In genomic region chr1:42697321-42697755, GRCm38 (mm10) we compare ENCODE assay signal across 9 mouse cellular contexts. TPM values are rescaled to one million over a fixed set of nuclear protein-coding genes. Genes with fewer than 3 reads are reported as not detected.
DNase-seq lines count a peak whose midpoint lies in the region; ATAC-seq and TF ChIP-seq lines count a peak whose summit lies in the region.
"Had no signal": no experiment of that assay in that cellular context is flagged by ENCODE, and none has a peak within 500 bp of the region (broad histone marks: within the 10 kb centered on the region; RNA-seq: fewer than 3 reads in every experiment).

No protein-coding gene starts in this region.

- no peak for TF ChIP-seq POLR2A in brain, embryonic 14.5 days (IDR thresholded peaks at IDR 0.05; ENCODE audit: borderline replicate concordance, extremely low read depth, insufficient read depth, insufficient read length, poor library complexity, severe bottlenecking)

- intact Hi-C loops in heart, postnatal 14 days (cut with DNase I): loop anchor here (10.0 kb wide), 2 partner anchors 443 to 1543 kb away; no protein-coding TSS in a partner anchor

- H3K36me3 ChIP-seq in heart, embryonic 13.5 days: no peaks in the 10 kb centered on the region
- peaks cover 8% of the 10 kb centered on the region for H3K36me3 ChIP-seq in hindbrain, embryonic 11.5 days (ENCODE audit: control insufficient read depth, insufficient read depth, low read length)
- H3K36me3 ChIP-seq in midbrain, embryonic 11.5 days (ENCODE audit: control insufficient read depth, insufficient read depth, low read length): peaks cover 18% of the 10 kb centered on the region

- TF ChIP-seq CTCF in brain, embryonic 14.5 days (IDR thresholded peaks at IDR 0.05; ENCODE audit: borderline replicate concordance, extremely low read depth, insufficient read depth, insufficient read length): no peak

- H3K4me3 ChIP-seq in heart, embryonic 13.5 days: peak overlapping the region; percentile 58
- H3K4me3 ChIP-seq in hindbrain, embryonic 11.5 days (ENCODE audit: low read depth, low read length): peak overlapping the region; percentile 99
- H3K4me3 ChIP-seq in midbrain, embryonic 11.5 days (ENCODE audit: low read depth, low read length): peak overlapping the region; percentile 100

- H3K9me3 ChIP-seq in heart, embryonic 13.5 days: no peaks in the 10 kb centered on the region
- no peaks in the 10 kb centered on the region for H3K9me3 ChIP-seq in hindbrain, embryonic 11.5 days (ENCODE audit: control insufficient read depth, low read length)
- H3K9me3 ChIP-seq in midbrain, embryonic 11.5 days (ENCODE audit: control insufficient read depth, low read length): no peaks in the 10 kb centered on the region

- no peak for DNase-seq in heart, postnatal 14 days
- peak; percentile 66 for DNase-seq in brain, embryonic 14.5 days (ENCODE audit: low read depth)
- peak; percentile 69 for DNase-seq in hindbrain, embryonic 11.5 days (ENCODE audit: low spot score)
- DNase-seq in midbrain, embryonic 11.5 days (ENCODE audit: low spot score, missing footprints): peak; percentile 94
- DNase-seq in thymus, postnatal 25 days: no peak
- DNase-seq in left cerebral cortex, adult 18-20 months (ENCODE audit: low spot score in 2 of 2): no peak
- no peak for DNase-seq in adrenal gland, postnatal 10 days

- ATAC-seq in heart, embryonic 13.5 days (ENCODE audit: extremely low read depth, insufficient number of reproducible peaks, low FRiP score, low TSS enrichment): no peak
- no peak for ATAC-seq in hindbrain, embryonic 11.5 days (ENCODE audit: low FRiP score)
- ATAC-seq in midbrain, embryonic 11.5 days (ENCODE audit: low FRiP score): no peak

- H3K9ac ChIP-seq in heart, embryonic 13.5 days: peak overlapping the region; percentile 71; the same call in 1 of the 2 replicates
- H3K9ac ChIP-seq in hindbrain, embryonic 11.5 days (ENCODE audit: low read depth, low read length): peak overlapping the region; percentile 99
- peak overlapping the region; percentile 100 for H3K9ac ChIP-seq in midbrain, embryonic 11.5 days (ENCODE audit: low read length)

- peak overlapping the region; percentile 91 for H3K4me2 ChIP-seq in heart, embryonic 13.5 days
- peak overlapping the region; percentile 70 for H3K4me2 ChIP-seq in hindbrain, embryonic 11.5 days (replicated peaks; ENCODE audit: low read depth, low read length)
- peak overlapping the region; percentile 65 for H3K4me2 ChIP-seq in midbrain, embryonic 11.5 days

- under 1% methylated on average over 47 of the region's 58 CpGs for WGBS in heart, embryonic 13.5 days
- 2% methylated on average over 31 of the region's 58 CpGs for WGBS in hindbrain, embryonic 11.5 days
- 1% methylated on average over 39 of the region's 58 CpGs for WGBS in midbrain, embryonic 11.5 days

- H3K27me3 ChIP-seq in heart, embryonic 13.5 days (replicated peaks): peaks cover 94% of the 10 kb centered on the region
- H3K27me3 ChIP-seq in hindbrain, embryonic 11.5 days (ENCODE audit: control insufficient read depth, insufficient read depth, low read length): no peaks in the 10 kb centered on the region; the same call in 1 of the 2 replicates
- H3K27me3 ChIP-seq in midbrain, embryonic 11.5 days (ENCODE audit: control insufficient read depth, insufficient read depth, low read length): no peaks in the 10 kb centered on the region

- peaks cover 49% of the 10 kb centered on the region for H3K4me1 ChIP-seq in heart, embryonic 13.5 days
- H3K4me1 ChIP-seq in hindbrain, embryonic 11.5 days (replicated peaks; ENCODE audit: control insufficient read depth, insufficient read depth, low read length): no peaks in the 10 kb centered on the region
- peaks cover 9% of the 10 kb centered on the region for H3K4me1 ChIP-seq in midbrain, embryonic 11.5 days (ENCODE audit: control insufficient read depth, insufficient read depth, low read length)

- no peak overlapping the region for H3K27ac ChIP-seq in heart, embryonic 13.5 days (replicated peaks)
- peak overlapping the region; percentile 100 for H3K27ac ChIP-seq in hindbrain, embryonic 11.5 days (ENCODE audit: low read depth, low read length)
- H3K27ac ChIP-seq in midbrain, embryonic 11.5 days (ENCODE audit: low read depth, low read length): peak overlapping the region; percentile 99

RNA-seq across cellular contexts. Expression of gene Pou3f3, which starts 1.8 kb away (rescaled TPM):
- 0.03 and 0.08 TPM in 2 replicates for polyA plus RNA-seq in heart, embryonic 13.5 days (2015; fragmentation: Nextera tagmentation; extraction: Ambion mirVana)
- not detected for total RNA-seq in heart, postnatal 14 days (2021)
- polyA plus RNA-seq in brain, embryonic 14.5 days (2012; rRNA removed): 58.3 and 64.7 TPM in 2 replicates
- 20.7 and 22.3 TPM in 2 replicates for polyA plus RNA-seq in hindbrain, embryonic 11.5 days (2014; fragmentation: Nextera tagmentation; extraction: Ambion mirVana)
- 26.3 and 27.9 TPM in 2 replicates for polyA plus RNA-seq in midbrain, embryonic 11.5 days (2014; fragmentation: Nextera tagmentation; extraction: Ambion mirVana)
- total RNA-seq in left cerebral cortex, adult 18-20 months (2021): 10 to 100 TPM; 57.7 to 58.2 TPM
- total RNA-seq in adrenal gland, postnatal 10 days (2021): under 1 TPM; 0.03 TPM
- polyA plus RNA-seq: large intestine, adult 2 months had no signal

Comparison
In these comparisons a context has a peak if more than half of its experiments do, and no peak if none do; other contexts are left out.
1. DNase-seq: peak in brain, embryonic 14.5 days (single experiment), hindbrain, embryonic 11.5 days (single experiment) and midbrain, embryonic 11.5 days (single experiment); none in heart, postnatal 14 days (0 of 2), thymus, postnatal 25 days (single experiment), left cerebral cortex, adult 18-20 months (0 of 2) and adrenal gland, postnatal 10 days (single experiment).
2. RNA of gene Pou3f3, which starts 1.8 kb away (polyA plus RNA-seq): 58.3 to 64.7 TPM in brain, embryonic 14.5 days, 26.3 to 27.9 TPM in midbrain, embryonic 11.5 days and 20.7 to 22.3 TPM in hindbrain, embryonic 11.5 days; 0.03 to 0.08 TPM in heart, embryonic 13.5 days; every median in the first group is over 10 times any median in the second.
3. Peak in every context shown above with its lines, with median percentiles within 50 percentile points of each other: H3K4me2 ChIP-seq, H3K4me3 ChIP-seq and H3K9ac ChIP-seq.